Mouse (Mus musculus): ENCODE results near the gene Ints6.
"Not testable (repeated sequence)": the region's sequence is repeated elsewhere in the genome, so short reads cannot be mapped to it uniquely, and the experiment has no call there.

Ints6 gene

GRCm38 (mm10) chr14:62755095-62755640 is 5.8 kb downstream of the Ints6 start:
- no peak for DNase-seq (ENCODE audit: low spot score in 2 of 2)

- no peak for DNase-seq (ENCODE audit: low spot score in 2 of 2)
Measured at GRCm38 (mm10) chr14:62751479-62751878, 9.5 kb downstream of the Ints6 start.

GRCm38 (mm10) chr14:62735646-62736045 is 25.3 kb downstream of the Ints6 start:
- no peak for DNase-seq (ENCODE audit: low spot score in 2 of 2)

- no peak for DNase-seq (ENCODE audit: low spot score in 2 of 2)
Measured at GRCm38 (mm10) chr14:62733666-62734065, 27.3 kb downstream of the Ints6 start.

- DNase-seq (ENCODE audit: low spot score in 2 of 2), result no peak
Measured at GRCm38 (mm10) chr14:62731902-62732301, 29.1 kb downstream of the Ints6 start.

GRCm38 (mm10) chr14:62724560-62724959 is 36.4 kb downstream of the Ints6 start:
- DNase-seq (ENCODE audit: low spot score in 2 of 2), result no peak

GRCm38 (mm10) chr14:62721625-62722024 is 39.3 kb downstream of the Ints6 start:
- DNase-seq (ENCODE audit: low spot score in 2 of 2), result no peak

GRCm38 (mm10) chr14:62718161-62718560 is 42.8 kb downstream of the Ints6 start:
- DNase-seq (ENCODE audit: low spot score in 2 of 2), result no peak

GRCm38 (mm10) chr14:62673646-62674045 is 87.3 kb downstream of the Ints6 start:
- DNase-seq (ENCODE audit: low spot score in 2 of 2), result no peak

GRCm38 (mm10) chr14:62664976-62665673 is 95.8 kb downstream of the Ints6 start:
- no peak for DNase-seq (ENCODE audit: low spot score in 2 of 2)

- DNase-seq (ENCODE audit: low spot score in 2 of 2), result no peak
Measured at GRCm38 (mm10) chr14:62663367-62663766, 97.6 kb downstream of the Ints6 start, which contains the start of gene Serpine3. Gene Serpine3 (plus strand): TSS chr14:62663667.

GRCm38 (mm10) chr14:62662381-62662780 is 98.6 kb downstream of the Ints6 start:
- no peak for DNase-seq (ENCODE audit: low spot score in 2 of 2)

GRCm38 (mm10) chr14:62657469-62657868 is 103.5 kb downstream of the Ints6 start:
- no peak for DNase-seq (ENCODE audit: low spot score in 2 of 2)

- no peak for DNase-seq (ENCODE audit: low spot score in 2 of 2)
Measured at GRCm38 (mm10) chr14:62655996-62656395, 105.0 kb downstream of the Ints6 start.

GRCm38 (mm10) chr14:62651771-62652170 is 109.2 kb downstream of the Ints6 start:
- DNase-seq (ENCODE audit: low spot score in 2 of 2), result no peak

- no peak for DNase-seq (ENCODE audit: low spot score in 2 of 2)
Measured at GRCm38 (mm10) chr14:62650376-62650775, 110.6 kb downstream of the Ints6 start.

GRCm38 (mm10) chr14:62648405-62648804 is 112.6 kb downstream of the Ints6 start:
- no peak for DNase-seq (ENCODE audit: low spot score in 2 of 2)

GRCm38 (mm10) chr14:62642368-62642767 is 118.6 kb downstream of the Ints6 start:
- DNase-seq (ENCODE audit: low spot score in 2 of 2), result not testable (repeated sequence)

GRCm38 (mm10) chr14:62640396-62640795 is 120.6 kb downstream of the Ints6 start:
- no peak for DNase-seq (ENCODE audit: low spot score in 2 of 2)

GRCm38 (mm10) chr14:62639551-62639950 is 121.4 kb downstream of the Ints6 start:
- no peak for DNase-seq (ENCODE audit: low spot score in 2 of 2)

- DNase-seq (ENCODE audit: low spot score in 2 of 2), result no peak
Measured at GRCm38 (mm10) chr14:62639111-62639510, 121.9 kb downstream of the Ints6 start.

GRCm38 (mm10) chr14:62638345-62638702 is 122.6 kb downstream of the Ints6 start:
- DNase-seq (ENCODE audit: low spot score in 2 of 2), result no peak

Data from urinary bladder, postnatal 36 days (tissue).